Mouse (Mus musculus) hindbrain, embryonic 13.5 days (tissue): Measurements from ENCODE around the gene Daam2. TPM values are rescaled to one million over a fixed set of nuclear protein-coding genes. Genes with fewer than 3 reads are reported as not detected.

Experiments used
- ATAC-seq: fragments of 200-750 bp; cut with Nextera tagmentation; 2 replicates; pipeline ENCODE4 v1.8.0; 2017; ENCODE audit warnings: moderate TSS enrichment; ENCODE audit not compliant: low FRiP score
- H3K27ac ChIP-seq: fragments of 300-500 bp; sonication (generic); 2 replicates; pipeline ENCODE4 v1.5.1; 2015; ENCODE audit warnings: inconsistent platforms, mild to moderate bottlenecking, moderate library complexity
- H3K27me3 ChIP-seq: fragments of 300-500 bp; sonication (generic); 2 replicates; pipeline ENCODE4 v1.6.1; 2015; ENCODE audit warnings: mild to moderate bottlenecking, inconsistent platforms
- H3K36me3 ChIP-seq: fragments of 300-500 bp; sonication (generic); 2 replicates; pipeline ENCODE4 v1.6.1; 2015; ENCODE audit warnings: mild to moderate bottlenecking, inconsistent platforms
- H3K4me1 ChIP-seq: fragments of 300-500 bp; sonication (generic); replicated peaks from 2 replicates; pipeline ENCODE4 v1.6.1; 2015; ENCODE audit warnings: inconsistent platforms
- H3K4me2 ChIP-seq: fragments of 300-500 bp; sonication (generic); 2 replicates; pipeline ENCODE4 v1.6.1; 2015; ENCODE audit warnings: inconsistent platforms, mild to moderate bottlenecking, moderate library complexity
- H3K4me3 ChIP-seq: fragments of 300-500 bp; sonication (generic); 2 replicates; pipeline ENCODE4 v1.5.1; 2015; ENCODE audit warnings: mild to moderate bottlenecking, inconsistent platforms
- H3K9ac ChIP-seq: fragments of 300-500 bp; sonication (generic); 2 replicates; pipeline ENCODE4 v1.6.1; 2015; ENCODE audit warnings: mild to moderate bottlenecking, inconsistent platforms
- H3K9me3 ChIP-seq: fragments of 300-500 bp; sonication (generic); 2 replicates; pipeline ENCODE4 v1.6.1; 2016; ENCODE audit warnings: inconsistent platforms
- WGBS: fragments of 180-500 bp; shearing (Covaris S2); methylation state at CpG from one replicate; pipeline ENCODE4 v1.1.7; 2015; 5-methylcytosine and 5-hydroxymethylcytosine counted together
- polyA plus RNA-seq: library from polyadenylated mRNA; unstranded; fragments of >200 nt; fragmentation: Nextera tagmentation; extraction: Ambion mirVana; gene quantifications from 2 replicates; pipeline ENCODE4 v1.2.1, GENCODE M21; 2015

The Daam2 gene
- polyA plus RNA-seq, result 3.7 and 3.9 TPM in 2 replicates

DNA sequence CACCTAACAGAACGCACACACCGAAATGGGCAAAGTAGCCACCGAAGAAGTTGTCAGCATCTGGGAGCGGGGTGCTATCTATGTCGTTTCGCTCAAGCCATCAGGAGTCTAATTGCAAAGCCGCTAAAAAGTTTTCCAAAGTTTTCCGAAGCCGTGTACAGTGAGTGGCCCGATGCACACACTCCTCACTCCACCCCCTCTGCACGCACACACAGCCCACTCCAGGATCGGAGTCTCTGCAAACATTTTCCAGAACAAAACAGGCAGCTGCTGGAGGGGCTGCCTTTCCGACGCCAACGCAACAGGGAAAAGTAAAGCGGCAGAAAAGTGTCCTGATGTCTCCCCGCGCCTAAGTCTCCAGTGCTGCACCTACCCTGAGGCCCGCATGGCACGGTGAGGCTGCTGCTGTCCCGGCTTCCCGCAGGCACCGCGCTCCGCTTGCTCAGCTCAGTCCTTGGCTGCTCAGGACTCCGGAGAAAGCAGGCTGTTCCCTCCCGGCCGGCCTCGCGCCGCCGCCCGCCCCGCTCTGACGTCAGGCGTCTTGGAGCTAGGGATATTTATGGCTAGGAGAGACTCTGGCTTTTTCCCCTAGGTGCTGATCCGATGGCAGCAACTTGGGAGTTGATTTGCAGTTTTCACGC, at the start of gene Daam2:
Gene Daam2, minus strand, starts transcription at position 514 of the 641 bp plus-strand sequence.
- Histone ChIP-seq H3K4me1 (peaks cover 24% of the 10 kb centered on the region), H3K27ac (peak within 1 kb of the TSS; percentile 36; the same call in 1 of the 2 replicates), H3K36me3 (no peaks in the 10 kb centered on the region), H3K9me3 (no peaks in the 10 kb centered on the region), H3K4me3 (peak within 1 kb of the TSS; percentile 44), H3K9ac (peak within 1 kb of the TSS; percentile 70), H3K27me3 (peaks cover 24% of the 10 kb centered on the region), H3K4me2 (peak within 1 kb of the TSS; percentile 82)
- peak; percentile 85 for ATAC-seq
- 5% methylated on average over 38 of the region's 38 CpGs for WGBS

DNA sequence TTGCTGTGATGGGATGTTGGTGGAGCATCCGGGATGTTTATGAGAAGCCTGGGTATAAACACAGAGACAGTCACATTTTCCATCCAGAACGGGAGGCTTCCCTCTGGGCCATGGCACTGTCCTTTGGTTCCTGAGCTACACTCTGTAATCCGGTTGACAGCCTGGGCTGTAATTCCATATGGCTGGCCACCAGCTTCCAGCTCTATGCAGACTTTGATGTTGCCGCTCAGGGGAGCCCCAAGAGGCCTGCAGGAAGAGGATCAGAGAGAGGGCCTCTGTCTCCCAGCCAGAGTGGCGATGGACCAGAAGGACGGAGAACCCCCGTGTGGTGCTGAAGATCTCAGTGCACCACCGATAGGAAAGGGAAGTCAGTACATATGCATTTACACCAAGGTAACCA, 46.2 kb upstream of the Daam2 start:
- peaks cover 14% of the 10 kb centered on the region for H3K4me1 ChIP-seq
- H3K9me3 ChIP-seq, result no peaks in the 10 kb centered on the region
- H3K4me2 ChIP-seq, result no peak overlapping the region
- H3K4me3 ChIP-seq, result no peak overlapping the region
- no peak for ATAC-seq
- no peaks in the 10 kb centered on the region for H3K36me3 ChIP-seq
- no peak overlapping the region for H3K9ac ChIP-seq
- WGBS, result 66% methylated on average over 8 of the region's 8 CpGs
- no peak overlapping the region for H3K27ac ChIP-seq
- H3K27me3 ChIP-seq, result 0 out of 2 replicates have a peak, but pooled peaks cover 2% of the 10 kb centered on the region

DNA sequence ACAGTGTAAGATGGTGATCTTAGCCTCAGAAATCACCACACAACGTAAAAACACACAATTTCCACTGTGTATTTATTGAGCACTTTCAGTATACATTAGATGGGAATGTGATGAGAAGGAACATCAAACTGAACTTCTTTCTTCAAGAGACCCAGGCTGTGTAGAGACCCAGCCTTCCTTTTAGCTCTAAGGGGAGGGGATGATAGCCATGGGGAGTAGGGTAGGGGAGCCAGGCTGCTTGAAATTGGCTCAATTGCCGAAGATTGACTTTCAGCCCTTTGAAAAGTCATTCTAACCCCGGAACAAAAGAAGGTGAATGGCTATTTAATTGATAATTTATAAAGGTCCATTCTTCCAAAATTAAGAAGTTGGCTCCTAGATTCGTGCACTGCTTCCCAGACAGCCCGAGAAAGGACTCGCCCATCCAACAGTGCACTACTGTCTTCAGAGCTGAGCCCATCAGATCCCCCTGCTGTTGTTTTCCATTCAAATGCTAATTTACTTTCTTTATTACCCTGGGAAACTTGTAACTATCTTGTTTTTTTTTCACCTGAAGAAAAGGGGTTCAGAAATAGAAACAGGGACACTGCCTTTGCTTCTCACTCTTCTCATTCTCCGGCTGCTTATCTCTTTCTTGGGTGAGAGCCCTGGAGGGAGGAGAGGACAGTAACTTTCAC, 43.3 kb upstream of the Daam2 start:
- Histone ChIP-seq H3K9ac (no peak overlapping the region), H3K36me3 (no peaks in the 10 kb centered on the region), H3K4me2 (no peak overlapping the region), H3K4me3 (no peak overlapping the region), H3K4me1 (0 out of 2 replicates have a peak, but pooled peaks cover 7% of the 10 kb centered on the region), H3K27me3 (no peaks in the 10 kb centered on the region), H3K27ac (no peak overlapping the region), H3K9me3 (peaks cover 6% of the 10 kb centered on the region; the same call in 1 of the 2 replicates)
- peak; percentile 59; the same call in 1 of the 2 replicates for ATAC-seq
- 21% methylated on average over 7 of the region's 7 CpGs for WGBS

DNA sequence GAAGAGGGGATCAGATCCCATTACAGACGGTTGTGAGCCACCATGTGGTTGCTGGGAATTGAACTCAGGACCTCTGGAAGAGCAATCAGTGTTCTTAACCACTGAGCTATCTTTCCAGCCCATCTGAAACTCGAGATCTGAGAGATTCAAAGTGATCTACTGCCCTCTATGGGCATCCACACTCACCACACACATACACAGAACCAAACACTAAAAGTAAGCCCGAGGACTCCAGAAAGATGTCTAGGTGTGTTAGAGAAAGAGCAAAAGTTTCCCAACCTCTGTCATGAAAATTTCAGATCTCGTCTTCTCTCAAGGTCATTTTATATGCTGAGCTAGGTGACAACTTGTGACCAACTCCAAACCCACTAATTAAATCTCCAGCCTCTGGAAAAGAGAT, 41.3 kb upstream of the Daam2 start:
- Histone ChIP-seq H3K27ac (no peak overlapping the region), H3K9ac (no peak overlapping the region), H3K36me3 (no peaks in the 10 kb centered on the region), H3K4me1 (0 out of 2 replicates have a peak, but pooled peaks cover 7% of the 10 kb centered on the region), H3K4me2 (no peak overlapping the region), H3K27me3 (no peaks in the 10 kb centered on the region), H3K9me3 (peaks cover 6% of the 10 kb centered on the region; the same call in 1 of the 2 replicates), H3K4me3 (no peak overlapping the region)
- no peak for ATAC-seq
- WGBS, result 83% methylated on average over 4 of the region's 4 CpGs

DNA sequence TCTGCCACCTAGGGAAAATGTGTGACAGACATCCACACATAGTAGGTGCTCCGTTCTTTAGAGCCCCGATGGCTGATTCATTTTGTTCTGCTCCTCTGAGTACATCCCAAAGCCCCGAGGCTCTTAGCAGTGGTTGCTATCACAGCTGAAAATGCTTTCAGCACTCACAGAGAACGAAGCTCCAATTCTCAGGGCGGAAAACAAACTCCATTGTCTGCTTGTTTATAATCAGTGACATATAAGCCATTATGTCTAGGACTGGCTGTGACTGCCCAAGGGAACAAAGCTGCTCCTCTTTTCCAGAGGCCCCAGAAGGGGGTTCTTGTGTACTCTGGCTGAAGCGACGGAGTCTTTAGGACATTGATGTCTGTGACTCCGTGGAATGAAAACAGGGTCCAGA, 25.9 kb upstream of the Daam2 start:
- 18% methylated on average over 8 of the region's 8 CpGs for WGBS
- Histone ChIP-seq H3K4me3 (no peak overlapping the region), H3K27ac (no peak overlapping the region; the same call in 1 of the 2 replicates), H3K9ac (no peak overlapping the region), H3K27me3 (no peaks in the 10 kb centered on the region), H3K4me2 (no peak overlapping the region), H3K36me3 (no peaks in the 10 kb centered on the region), H3K9me3 (no peaks in the 10 kb centered on the region), H3K4me1 (peaks cover 4% of the 10 kb centered on the region; the same call in 1 of the 2 replicates)
- ATAC-seq, result no peak

DNA sequence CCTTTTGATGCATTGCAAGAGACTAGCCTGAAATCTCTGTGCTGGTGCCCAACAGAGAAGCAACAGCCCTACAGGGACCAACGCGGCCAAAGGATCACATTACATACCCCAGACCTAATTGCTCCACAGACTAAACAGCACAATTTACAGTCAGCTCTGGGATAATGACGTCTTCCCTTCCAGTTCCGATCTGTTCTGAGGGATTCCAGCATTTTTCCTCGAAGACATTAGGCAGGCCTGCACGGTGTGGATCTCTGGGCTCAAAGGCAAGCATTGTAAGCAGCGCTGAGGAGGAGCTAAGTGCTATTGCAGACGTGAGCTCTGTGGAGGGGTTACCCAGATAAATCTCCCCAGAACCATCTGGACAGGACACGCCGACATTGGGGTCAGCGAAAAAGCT, 18.3 kb upstream of the Daam2 start:
- Histone ChIP-seq H3K9ac (no peak overlapping the region), H3K4me3 (no peak overlapping the region), H3K27me3 (no peaks in the 10 kb centered on the region), H3K4me2 (no peak overlapping the region), H3K27ac (no peak overlapping the region), H3K4me1 (no peaks in the 10 kb centered on the region), H3K9me3 (no peaks in the 10 kb centered on the region), H3K36me3 (no peaks in the 10 kb centered on the region)
- ATAC-seq, result no peak
- 74% methylated on average over 11 of the region's 11 CpGs for WGBS

DNA sequence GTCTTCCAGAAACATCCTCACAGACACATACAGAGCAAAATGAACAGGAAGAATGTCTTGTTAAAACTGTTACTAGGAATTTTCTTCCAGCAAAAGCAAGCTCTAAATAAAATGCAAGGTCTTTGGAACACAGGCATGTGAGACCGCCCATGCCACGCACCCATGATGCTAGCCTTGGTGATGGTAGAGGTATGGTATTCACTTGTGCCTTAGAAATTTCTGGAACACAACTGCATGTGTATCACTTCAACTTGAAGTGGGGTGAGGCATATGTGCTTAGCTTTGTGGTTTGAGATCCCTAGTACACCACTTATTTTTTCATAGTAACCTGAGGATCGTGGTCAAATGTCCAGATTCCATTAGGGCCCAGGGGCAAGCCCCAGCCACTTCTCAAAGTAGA, 13.2 kb upstream of the Daam2 start:
- Histone ChIP-seq H3K27me3 (no peaks in the 10 kb centered on the region), H3K9me3 (no peaks in the 10 kb centered on the region), H3K27ac (no peak overlapping the region), H3K4me1 (no peaks in the 10 kb centered on the region), H3K9ac (no peak overlapping the region), H3K4me2 (no peak overlapping the region), H3K4me3 (no peak overlapping the region), H3K36me3 (no peaks in the 10 kb centered on the region)
- 100% methylated on average over 3 of the region's 3 CpGs for WGBS
- ATAC-seq, result no peak

DNA sequence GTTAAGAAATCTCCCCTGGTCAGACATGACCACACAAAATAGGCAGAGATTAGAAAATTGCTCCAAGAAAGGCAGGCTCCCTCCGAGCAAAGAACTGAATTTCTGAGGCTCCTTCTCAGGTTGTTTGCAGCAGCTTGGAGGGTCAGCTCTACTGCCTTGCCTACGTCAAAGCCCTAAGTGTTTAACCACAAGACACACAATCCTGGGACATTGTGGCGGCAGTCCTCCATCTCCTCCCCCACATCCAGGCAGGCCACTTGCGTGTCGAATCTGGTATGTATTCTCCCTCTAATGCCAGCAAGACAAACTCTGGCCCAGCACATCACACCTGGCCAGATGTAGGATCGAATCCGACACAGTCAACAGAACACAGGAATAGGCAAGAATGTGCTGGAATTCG, 4.6 kb upstream of the Daam2 start:
- H3K4me3 ChIP-seq, result no peak overlapping the region
- no peaks in the 10 kb centered on the region for H3K36me3 ChIP-seq
- no peak overlapping the region for H3K9ac ChIP-seq
- no peak overlapping the region for H3K27ac ChIP-seq
- 0 out of 2 replicates have a peak, but pooled peaks cover 4% of the 10 kb centered on the region for H3K9me3 ChIP-seq
- no peak overlapping the region for H3K4me2 ChIP-seq
- ATAC-seq, result no peak
- peaks cover 8% of the 10 kb centered on the region for H3K4me1 ChIP-seq
- 87% methylated on average over 8 of the region's 8 CpGs for WGBS
- H3K27me3 ChIP-seq, result peaks cover 13% of the 10 kb centered on the region

DNA sequence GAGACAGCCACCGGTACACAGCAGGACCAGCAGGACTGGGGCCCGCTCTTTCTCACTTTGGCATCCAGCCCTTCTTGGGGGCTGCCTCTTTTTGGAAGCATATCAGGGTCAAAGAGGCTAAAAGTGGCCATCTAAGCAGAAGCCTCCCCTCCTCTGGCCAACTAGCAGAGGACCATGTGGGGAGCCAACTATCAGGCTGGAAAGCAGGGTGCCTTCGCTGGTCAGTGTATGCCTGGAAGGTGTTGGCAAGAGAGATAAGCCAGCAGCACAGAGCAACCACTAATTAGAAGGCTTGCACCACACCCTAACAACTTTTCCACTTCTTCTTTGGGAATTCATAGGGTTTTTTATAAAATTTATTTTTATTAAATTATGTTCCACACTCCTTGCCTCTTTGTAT, 346 bp upstream of the Daam2 start:
- ATAC-seq, result no peak; the same call in 1 of the 2 replicates
- H3K27me3 ChIP-seq, result peaks cover 24% of the 10 kb centered on the region
- peak overlapping the region; percentile 70 for H3K9ac ChIP-seq

DNA sequence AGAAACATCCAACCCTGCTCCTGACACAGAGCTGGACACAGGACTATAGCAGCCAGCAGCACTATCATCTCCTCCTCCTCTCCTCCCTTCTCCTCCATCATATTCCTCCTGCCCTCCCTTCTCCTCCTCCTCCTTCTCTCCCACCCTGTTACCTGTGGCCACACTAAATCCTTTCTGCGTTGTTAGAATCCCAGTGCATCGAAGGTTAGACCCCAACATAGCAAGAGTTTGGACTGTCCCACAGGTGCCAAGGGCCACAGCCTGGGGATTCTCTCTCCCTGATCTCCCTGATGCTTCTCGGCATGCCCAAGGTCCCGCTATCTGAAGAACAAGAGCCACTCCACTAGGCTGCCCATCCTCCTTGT, 745 bp downstream of the Daam2 start:
- Histone ChIP-seq H3K27me3 (peaks cover 24% of the 10 kb centered on the region), H3K36me3 (no peaks in the 10 kb centered on the region), H3K4me2 (peak overlapping the region; percentile 82), H3K9ac (peak overlapping the region; percentile 70), H3K4me1 (peaks cover 24% of the 10 kb centered on the region), H3K27ac (no peak overlapping the region), H3K4me3 (peak overlapping the region; percentile 44), H3K9me3 (no peaks in the 10 kb centered on the region)
- no peak for ATAC-seq
- 34% methylated on average over 4 of the region's 4 CpGs for WGBS

More for the DNA sequence above, 346 bp upstream of the Daam2 start:
- no peaks in the 10 kb centered on the region for H3K9me3 ChIP-seq
- peaks cover 24% of the 10 kb centered on the region for H3K4me1 ChIP-seq
- H3K36me3 ChIP-seq, result no peaks in the 10 kb centered on the region
- WGBS, result 32% methylated on average over 3 of the region's 3 CpGs
- H3K4me2 ChIP-seq, result peak overlapping the region; percentile 82
- H3K27ac ChIP-seq, result peak overlapping the region; percentile 36; the same call in 1 of the 2 replicates
- H3K4me3 ChIP-seq, result peak overlapping the region; percentile 44

DNA sequence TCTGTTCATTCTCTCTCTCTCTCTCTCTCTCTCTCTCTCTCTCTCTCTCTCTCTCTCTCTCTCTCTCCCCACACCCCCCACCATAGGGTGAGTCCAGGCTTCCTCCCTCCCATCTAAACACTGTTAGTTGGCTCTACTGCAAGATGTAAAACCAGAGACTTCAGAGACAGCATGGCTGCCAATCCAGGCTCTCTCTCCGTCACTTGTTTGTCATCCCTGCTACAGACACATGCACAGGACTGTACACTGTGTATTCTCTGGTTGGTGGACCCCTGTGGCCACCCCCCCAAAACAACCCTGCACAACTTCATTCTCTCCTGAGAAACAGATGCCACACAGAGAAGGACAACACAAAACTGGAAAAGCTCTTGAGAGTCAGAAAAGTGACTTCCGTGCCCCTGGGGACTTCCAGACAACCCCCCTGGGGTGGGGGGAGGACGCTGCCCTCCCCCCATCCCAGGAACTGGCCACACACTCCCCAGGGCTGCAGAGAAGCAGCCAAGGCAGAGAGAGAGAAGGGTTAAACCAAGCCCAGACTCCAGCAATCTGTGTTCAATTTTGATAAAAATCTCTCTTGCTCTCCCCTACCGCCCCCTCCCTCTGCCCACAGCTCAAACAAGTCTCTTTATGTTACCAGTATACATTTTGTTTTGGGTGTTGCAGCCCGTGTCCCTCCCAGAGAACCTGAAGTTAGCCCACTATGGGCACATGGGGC, 1.3 kb downstream of the Daam2 start:
- 43% methylated on average over 5 of the region's 5 CpGs for WGBS

DNA sequence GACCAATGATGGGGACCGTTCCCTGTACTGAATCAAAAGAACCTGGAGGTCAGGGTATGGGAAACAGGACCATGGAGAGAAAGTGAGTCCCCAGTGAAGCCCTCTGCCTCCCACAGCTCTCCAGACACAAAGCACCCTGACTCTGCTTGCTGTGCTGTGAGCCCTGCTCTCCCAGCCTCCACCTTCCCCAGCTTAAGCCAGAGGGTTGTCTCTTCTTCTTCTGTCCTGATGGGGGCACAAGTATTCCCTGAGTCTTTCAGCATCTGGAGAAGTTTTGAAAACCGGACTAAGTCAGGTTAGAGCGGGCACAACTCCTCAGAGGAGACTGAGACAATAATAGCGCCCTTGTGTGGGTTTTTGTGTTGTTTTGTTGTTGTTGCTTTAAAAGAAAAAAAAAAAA, 2.2 kb downstream of the Daam2 start:
- no peaks in the 10 kb centered on the region for H3K9me3 ChIP-seq
- no peak overlapping the region for H3K9ac ChIP-seq
- H3K4me1 ChIP-seq, result peaks cover 24% of the 10 kb centered on the region
- no peak overlapping the region for H3K27ac ChIP-seq
- H3K36me3 ChIP-seq, result no peaks in the 10 kb centered on the region
- H3K4me2 ChIP-seq, result peak overlapping the region; percentile 82
- H3K27me3 ChIP-seq, result peaks cover 24% of the 10 kb centered on the region
- H3K4me3 ChIP-seq, result peak overlapping the region; percentile 44; the same call in 1 of the 2 replicates
- WGBS, result 53% methylated on average over 4 of the region's 4 CpGs
- no peak for ATAC-seq

More for the DNA sequence above, 1.3 kb downstream of the Daam2 start:
- peak overlapping the region; percentile 44 for H3K4me3 ChIP-seq
- H3K27me3 ChIP-seq, result peaks cover 24% of the 10 kb centered on the region
- H3K27ac ChIP-seq, result no peak overlapping the region
- no peak for ATAC-seq
- H3K9ac ChIP-seq, result peak overlapping the region; percentile 70
- H3K36me3 ChIP-seq, result no peaks in the 10 kb centered on the region
- H3K4me2 ChIP-seq, result peak overlapping the region; percentile 82
- H3K9me3 ChIP-seq, result no peaks in the 10 kb centered on the region
- H3K4me1 ChIP-seq, result peaks cover 24% of the 10 kb centered on the region
